Mouse (Mus musculus): ENCODE data around the gene Naa25. TPM values are rescaled to one million over a fixed set of nuclear protein-coding genes. Genes with fewer than 3 reads are reported as not detected.

Gene Naa25
- polyA plus RNA-seq, 1 experiment = 5.2 TPM

DNA sequence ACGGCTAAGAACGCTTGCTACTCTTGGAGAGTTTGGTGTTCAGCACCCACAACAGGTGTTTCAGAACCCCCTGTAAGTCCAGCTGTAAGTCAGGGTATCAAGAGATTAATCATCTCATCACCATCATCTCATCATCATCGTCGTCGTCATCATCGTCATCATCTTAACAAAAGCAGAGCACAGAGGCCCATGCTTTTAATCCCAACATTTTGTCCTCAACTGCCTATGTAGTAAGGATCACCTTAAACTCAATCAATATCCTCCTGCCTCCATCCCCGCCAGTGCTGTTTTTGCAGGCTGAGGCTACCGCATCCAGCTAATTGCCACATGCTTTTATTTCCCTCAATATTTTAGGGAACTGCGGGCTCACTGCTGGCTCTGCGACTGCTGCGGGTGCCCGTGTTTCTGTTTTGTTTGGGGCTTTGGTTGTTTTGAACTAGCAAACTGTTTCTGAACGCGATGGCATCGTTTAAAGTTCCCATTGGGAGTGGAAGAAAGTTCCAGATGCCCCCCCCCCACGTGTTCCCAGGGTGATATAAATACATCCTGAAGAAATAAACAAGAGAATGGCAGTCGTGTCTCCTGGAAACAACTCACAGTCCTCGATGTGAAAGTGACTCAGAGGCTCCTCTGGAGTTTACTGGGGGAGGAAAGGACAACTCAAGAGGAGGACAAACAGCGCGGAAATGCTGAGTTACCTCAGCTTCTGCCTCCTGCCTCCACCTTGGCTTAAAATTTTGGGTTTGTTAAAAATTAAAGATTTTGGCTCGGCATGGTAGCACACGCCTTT is 11.4 kb upstream of the Naa25 start:
- TF ChIP-seq GATA1 (IDR thresholded peaks at IDR 0.05; ENCODE audit: low read length) = no peak

GRCm38 (mm10) chr5:121387126-121387525 is 10.6 kb upstream of the Naa25 start:
- no peak for TF ChIP-seq GATA1 (IDR thresholded peaks at IDR 0.05; ENCODE audit: low read length)

DNA sequence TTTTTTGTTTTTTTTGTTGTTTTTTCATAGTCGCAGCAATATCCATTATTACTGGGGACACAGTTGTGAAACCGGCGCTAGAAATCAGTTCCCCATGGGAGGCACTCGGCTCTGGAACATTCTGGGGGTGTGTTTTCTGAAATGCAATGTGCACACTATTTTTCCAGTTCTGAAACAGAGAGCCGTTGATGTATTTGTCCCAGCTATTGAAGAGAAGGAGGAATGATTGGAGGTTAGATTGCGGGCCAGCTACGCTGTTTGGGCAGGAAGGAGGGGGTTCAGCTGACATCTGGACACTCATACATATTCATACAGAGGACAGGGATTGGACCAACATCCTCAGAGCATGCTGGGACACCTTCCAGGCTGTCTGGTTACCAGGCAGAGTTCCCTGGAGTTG is 8.6 kb upstream of the Naa25 start:
- TF ChIP-seq GATA1 (IDR thresholded peaks at IDR 0.05; ENCODE audit: low read length) = no peak

GRCm38 (mm10) chr5:121389691-121390090 is 8.0 kb upstream of the Naa25 start:
- TF ChIP-seq GATA1 (IDR thresholded peaks at IDR 0.05; ENCODE audit: low read length) = no peak

- no peak for TF ChIP-seq GATA1 (IDR thresholded peaks at IDR 0.05; ENCODE audit: low read length)
Measured at GRCm38 (mm10) chr5:121392667-121393380, 4.9 kb upstream of the Naa25 start.

DNA sequence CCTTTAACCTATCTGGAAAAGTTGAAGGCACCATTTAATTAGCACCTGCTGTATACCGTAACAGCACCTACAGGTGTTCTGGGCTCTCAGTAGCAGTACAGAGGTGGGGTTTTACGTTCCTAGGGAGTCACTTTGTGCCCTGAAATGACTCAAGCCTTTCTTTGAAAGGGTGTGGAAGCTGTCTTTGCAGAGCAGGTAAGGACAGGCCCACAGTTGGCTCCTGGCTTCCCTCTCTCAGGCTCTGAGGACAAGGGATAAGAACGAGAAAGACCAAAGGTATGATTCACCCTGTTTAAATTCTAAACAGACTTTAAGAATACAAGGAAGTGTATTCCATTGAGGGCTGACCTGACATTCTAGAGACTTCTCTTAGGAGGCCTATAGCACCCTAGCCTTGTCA is 4.3 kb upstream of the Naa25 start:
- TF ChIP-seq GATA1 (IDR thresholded peaks at IDR 0.05; ENCODE audit: low read length) = no peak

GRCm38 (mm10) chr5:121395621-121396020 is 2.1 kb upstream of the Naa25 start:
- no peak for TF ChIP-seq GATA1 (IDR thresholded peaks at IDR 0.05; ENCODE audit: low read length)

DNA sequence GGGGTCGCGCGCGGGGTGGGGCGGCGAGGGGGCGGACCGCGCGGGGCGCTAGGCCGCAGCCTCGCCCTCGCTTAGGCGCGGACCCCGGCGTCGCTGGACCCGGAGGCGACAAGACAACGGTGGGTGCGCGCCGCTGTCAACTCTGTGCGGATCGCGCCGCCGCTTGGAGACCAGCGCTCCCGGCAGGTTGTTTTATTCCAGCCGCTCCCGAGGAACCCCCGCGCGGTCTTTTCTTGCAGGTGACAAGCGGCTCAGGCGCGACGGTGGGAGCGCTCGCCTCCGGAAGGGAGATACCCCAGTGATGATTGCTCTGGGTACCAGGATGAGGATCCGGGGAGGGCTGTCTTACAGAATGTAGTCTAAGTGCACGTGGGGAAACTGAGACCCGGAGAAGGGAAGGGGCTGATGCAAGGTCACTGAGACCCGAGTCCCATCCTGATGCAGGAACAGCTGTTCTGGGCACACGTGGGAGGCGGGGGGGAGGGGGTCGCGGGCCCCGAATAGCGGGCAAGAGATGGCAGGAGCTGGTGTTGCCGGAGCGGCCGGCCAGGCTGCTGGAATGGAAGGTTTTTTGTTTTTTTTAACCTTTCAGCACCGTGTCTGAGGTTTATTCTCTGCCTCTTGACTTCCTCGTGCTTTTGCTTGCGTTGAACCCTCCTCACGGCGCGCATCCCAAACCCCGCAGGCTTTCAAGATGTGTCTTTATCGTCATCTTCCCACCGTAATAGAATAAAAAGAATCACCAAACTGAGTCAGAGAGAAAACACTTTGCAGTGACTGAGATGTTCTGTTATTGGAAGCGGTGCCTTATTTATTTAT is 619 bp downstream of the Naa25 start:
- TF ChIP-seq GATA1 (IDR thresholded peaks at IDR 0.05; ENCODE audit: low read length) = no peak

DNA sequence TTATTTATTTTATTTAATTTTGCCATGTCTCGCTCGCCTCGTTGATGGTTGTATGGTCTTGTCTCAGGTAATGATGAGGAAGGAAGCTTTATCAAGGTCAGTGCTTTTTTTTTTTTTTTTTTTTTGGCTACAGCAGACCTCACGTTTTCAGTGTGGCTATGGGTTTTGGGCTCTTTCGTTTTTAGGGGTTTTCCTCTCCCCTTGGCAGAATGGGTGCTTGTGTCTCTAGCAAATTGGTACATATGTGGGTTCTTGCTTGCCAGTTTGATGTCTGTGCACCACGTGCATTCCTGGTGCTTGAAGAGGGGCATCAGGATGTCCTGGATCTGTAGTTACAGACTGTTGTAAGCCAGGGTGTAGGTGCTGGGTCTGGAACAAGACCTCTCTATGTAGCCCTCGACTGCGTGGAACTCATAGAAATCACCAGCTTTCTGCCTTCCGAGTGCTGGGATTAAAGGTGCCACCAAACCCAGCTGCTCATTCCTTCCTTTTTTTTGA is 1.3 kb downstream of the Naa25 start:
- TF ChIP-seq GATA1 (IDR thresholded peaks at IDR 0.05; ENCODE audit: low read length) = no peak

DNA sequence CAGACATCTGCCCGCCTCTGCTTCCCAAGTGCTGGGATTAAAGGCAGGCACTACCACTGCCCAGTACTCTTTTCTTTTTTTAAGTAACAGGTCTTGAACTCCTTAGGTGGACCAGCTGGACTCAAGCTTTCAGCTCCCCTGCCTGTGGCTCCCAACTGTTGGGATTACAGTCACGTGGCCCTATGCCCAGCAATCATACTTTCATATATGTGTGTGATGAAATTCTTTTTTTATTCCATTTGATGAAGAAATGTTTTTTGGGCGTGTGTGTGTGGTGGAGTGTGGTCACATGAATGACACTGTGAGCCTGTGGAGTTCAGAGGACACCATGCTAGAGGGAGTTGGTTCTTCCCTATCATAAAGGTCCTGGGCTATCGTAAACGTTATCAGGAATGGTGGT is 1.8 kb downstream of the Naa25 start:
- TF ChIP-seq GATA1 (IDR thresholded peaks at IDR 0.05; ENCODE audit: low read length) = no peak

GRCm38 (mm10) chr5:121400064-121400463 is 2.3 kb downstream of the Naa25 start:
- no peak for TF ChIP-seq GATA1 (IDR thresholded peaks at IDR 0.05; ENCODE audit: low read length)

DNA sequence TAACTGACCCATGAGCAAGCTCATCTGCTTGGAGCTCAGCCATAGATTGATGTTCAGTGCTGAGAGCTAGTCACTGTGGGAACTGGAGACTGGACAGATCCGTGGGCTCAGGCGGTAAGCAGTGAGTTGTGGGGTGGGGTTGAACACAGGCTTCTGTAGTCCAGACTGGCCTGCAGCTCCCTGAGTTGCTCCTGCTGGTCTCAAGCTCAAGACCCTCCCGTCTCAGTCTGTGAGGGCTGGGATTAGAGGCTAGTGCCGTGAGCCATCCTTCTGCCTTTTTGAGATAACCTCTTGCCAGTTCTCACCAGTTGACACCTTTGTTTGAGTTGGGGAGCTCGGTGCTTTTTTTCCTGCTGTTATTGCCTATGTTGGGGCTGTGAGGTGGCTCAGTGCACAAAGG is 3.1 kb downstream of the Naa25 start:
- no peak for TF ChIP-seq GATA1 (IDR thresholded peaks at IDR 0.05; ENCODE audit: low read length)

GRCm38 (mm10) chr5:121407856-121408255 is 10.1 kb downstream of the Naa25 start:
- no peak for TF ChIP-seq GATA1 (IDR thresholded peaks at IDR 0.05; ENCODE audit: low read length)

DNA sequence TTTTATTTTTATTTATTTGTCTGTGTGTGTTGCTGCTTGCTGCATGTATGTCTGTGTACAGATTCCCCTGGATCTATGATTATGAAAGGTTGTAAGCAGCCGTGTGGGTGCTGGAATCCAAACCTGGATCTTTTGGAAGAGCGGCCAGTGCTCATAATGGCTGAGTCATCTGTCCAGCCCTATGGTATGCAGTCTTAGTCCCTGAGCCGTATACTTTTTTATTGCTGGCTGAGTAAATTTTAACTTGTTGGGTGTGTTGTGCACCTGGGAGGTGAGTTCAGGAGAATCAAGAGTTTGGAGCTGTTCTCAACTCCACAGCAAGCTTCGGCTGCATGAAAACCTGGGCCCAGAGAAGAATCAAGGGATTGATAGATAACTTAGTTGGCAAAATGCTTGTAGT is 13.2 kb downstream of the Naa25 start:
- TF ChIP-seq GATA1 (IDR thresholded peaks at IDR 0.05; ENCODE audit: low read length) = no peak

GRCm38 (mm10) chr5:121420721-121421120 is 23.0 kb downstream of the Naa25 start:
- no peak for TF ChIP-seq GATA1 (IDR thresholded peaks at IDR 0.05; ENCODE audit: low read length)

GRCm38 (mm10) chr5:121422787-121423186 is 25.1 kb downstream of the Naa25 start:
- no peak for TF ChIP-seq GATA1 (IDR thresholded peaks at IDR 0.05; ENCODE audit: low read length)

Measured in G1E-ER4 (cell line).